ENCODE assay signal across 9 mouse cellular contexts in genomic region chr9:43252790-43253189, GRCm38 (mm10). TPM values are rescaled to one million over a fixed set of nuclear protein-coding genes. Genes with fewer than 3 reads are reported as not detected.
DNase-seq lines count a peak whose midpoint lies in the region; ATAC-seq and TF ChIP-seq lines count a peak whose summit lies in the region.
"Had no signal": no experiment of that assay in that cellular context is flagged by ENCODE, and none has a peak within 500 bp of the region (broad histone marks: within the 10 kb centered on the region; RNA-seq: fewer than 3 reads in every experiment).

No protein-coding gene starts in this region.

- H3K4me1 ChIP-seq in forebrain, embryonic 12.5 days: peaks cover 13% of the 10 kb centered on the region
- peaks cover 10% of the 10 kb centered on the region for H3K4me1 ChIP-seq in forebrain, embryonic 13.5 days
- peaks cover 12% of the 10 kb centered on the region for H3K4me1 ChIP-seq in liver, postnatal 0 days (ENCODE audit: insufficient read depth)
- H3K4me1 ChIP-seq in hindbrain, embryonic 13.5 days (replicated peaks): peaks cover 8% of the 10 kb centered on the region
- peaks cover 22% of the 10 kb centered on the region for H3K4me1 ChIP-seq in small intestine, adult 2 months (ENCODE audit: control insufficient read depth, insufficient read depth, insufficient read length, low read length)

- no peak for ATAC-seq in forebrain, embryonic 12.5 days (ENCODE audit: low FRiP score)
- ATAC-seq in forebrain, embryonic 13.5 days: no peak
- no peak for ATAC-seq in liver, postnatal 0 days
- no peak for ATAC-seq in hindbrain, embryonic 13.5 days (ENCODE audit: low FRiP score)

- no peak for TF ChIP-seq POLR2A in small intestine, adult 2 months (IDR thresholded peaks at IDR 0.05; ENCODE audit: low read depth, low read length)

- H3K36me3 ChIP-seq in forebrain, embryonic 12.5 days (replicated peaks): no peaks in the 10 kb centered on the region
- no peaks in the 10 kb centered on the region for H3K36me3 ChIP-seq in forebrain, embryonic 13.5 days (ENCODE audit: poor library complexity, severe bottlenecking)
- H3K36me3 ChIP-seq in liver, postnatal 0 days (replicated peaks; ENCODE audit: insufficient read depth, low read length): no peaks in the 10 kb centered on the region
- H3K36me3 ChIP-seq in hindbrain, embryonic 13.5 days: no peaks in the 10 kb centered on the region
- H3K36me3 ChIP-seq in small intestine, adult 2 months (ENCODE audit: control insufficient read depth, insufficient read depth, low read length): no peaks in the 10 kb centered on the region

- no peak for TF ChIP-seq EP300 in liver, postnatal 0 days (IDR thresholded peaks at IDR 0.05; ENCODE audit: low read depth)

- 0 out of 2 replicates have a peak, but pooled peaks cover 3% of the 10 kb centered on the region for H3K27me3 ChIP-seq in forebrain, embryonic 12.5 days
- H3K27me3 ChIP-seq in forebrain, embryonic 13.5 days: no peaks in the 10 kb centered on the region
- no peaks in the 10 kb centered on the region for H3K27me3 ChIP-seq in liver, postnatal 0 days (ENCODE audit: insufficient read depth, low read length)
- 0 out of 2 replicates have a peak, but pooled peaks cover 6% of the 10 kb centered on the region for H3K27me3 ChIP-seq in hindbrain, embryonic 13.5 days
- no peaks in the 10 kb centered on the region for H3K27me3 ChIP-seq in small intestine, adult 2 months (ENCODE audit: control insufficient read depth, insufficient read depth, low read length)

- H3K27ac ChIP-seq in forebrain, embryonic 12.5 days: peak overlapping the region; percentile 21; the same call in 1 of the 2 replicates
- no peak overlapping the region for H3K27ac ChIP-seq in forebrain, embryonic 13.5 days
- no peak overlapping the region for H3K27ac ChIP-seq in liver, postnatal 0 days (ENCODE audit: low read depth)
- peak overlapping the region; percentile 26; the same call in 1 of the 2 replicates for H3K27ac ChIP-seq in hindbrain, embryonic 13.5 days
- peak overlapping the region; percentile 31; the same call in 1 of the 2 replicates for H3K27ac ChIP-seq in small intestine, adult 2 months (ENCODE audit: insufficient read depth, low read depth, low read length)
- H3K27ac ChIP-seq: liver, embryonic 14.5 days had no signal

- peak; percentile 33 for DNase-seq in liver
- DNase-seq in liver, postnatal 0 days: no peak
- no peak for DNase-seq in ovary, postnatal 36 days (ENCODE audit: low spot score)
- no peak for DNase-seq in thymus, postnatal 25 days

- WGBS in forebrain, embryonic 12.5 days: 48% methylated on average over 3 of the region's 3 CpGs
- WGBS in forebrain, embryonic 13.5 days: 59% methylated on average over 3 of the region's 3 CpGs
- 80% methylated on average over 3 of the region's 3 CpGs for WGBS in liver, postnatal 0 days (ENCODE audit: insufficient replicate concordance)
- WGBS in hindbrain, embryonic 13.5 days: 52% methylated on average over 3 of the region's 3 CpGs
- WGBS in small intestine, adult 2 months: 86% methylated on average over 3 of the region's 3 CpGs

- no peak overlapping the region for H3K9ac ChIP-seq in forebrain, embryonic 12.5 days
- H3K9ac ChIP-seq in forebrain, embryonic 13.5 days: no peak overlapping the region
- no peak overlapping the region for H3K9ac ChIP-seq in liver, postnatal 0 days (replicated peaks)
- H3K9ac ChIP-seq in hindbrain, embryonic 13.5 days: no peak overlapping the region
- H3K9ac ChIP-seq: liver, embryonic 14.5 days had no signal

- H3K9me3 ChIP-seq in forebrain, embryonic 12.5 days: no peaks in the 10 kb centered on the region
- H3K9me3 ChIP-seq in forebrain, embryonic 13.5 days (replicated peaks): no peaks in the 10 kb centered on the region
- H3K9me3 ChIP-seq in liver, postnatal 0 days (ENCODE audit: low read length): no peaks in the 10 kb centered on the region
- H3K9me3 ChIP-seq in hindbrain, embryonic 13.5 days: no peaks in the 10 kb centered on the region

- no peak overlapping the region for H3K4me3 ChIP-seq in forebrain, embryonic 12.5 days (replicated peaks)
- H3K4me3 ChIP-seq in forebrain, embryonic 13.5 days: no peak overlapping the region
- H3K4me3 ChIP-seq in liver, postnatal 0 days (ENCODE audit: low read depth, low read length): no peak overlapping the region
- H3K4me3 ChIP-seq in hindbrain, embryonic 13.5 days: no peak overlapping the region
- H3K4me3 ChIP-seq in small intestine, adult 2 months (ENCODE audit: low read depth, low read length): no peak overlapping the region

- H3K4me2 ChIP-seq in forebrain, embryonic 12.5 days: no peak overlapping the region
- H3K4me2 ChIP-seq in forebrain, embryonic 13.5 days: no peak overlapping the region
- H3K4me2 ChIP-seq in liver, postnatal 0 days (ENCODE audit: low read depth, low read length): no peak overlapping the region
- H3K4me2 ChIP-seq in hindbrain, embryonic 13.5 days: no peak overlapping the region

- no peak for TF ChIP-seq CTCF in liver, postnatal 0 days (IDR thresholded peaks at IDR 0.05; ENCODE audit: low read depth)
- TF ChIP-seq CTCF in small intestine, adult 2 months (IDR thresholded peaks at IDR 0.05; ENCODE audit: extremely low read depth, insufficient read length, insufficient replicate concordance, low read depth, low read length): no peak

RNA-seq across cellular contexts. Expression of gene Oaf, which starts 13.1 kb away (rescaled TPM):
- 21.9 and 25.6 TPM in 2 replicates for polyA plus RNA-seq in forebrain, embryonic 12.5 days (2016; fragmentation: Nextera tagmentation; extraction: Ambion mirVana)
- 7.6 and 9.1 TPM in 2 replicates for polyA plus RNA-seq in forebrain, embryonic 13.5 days (2015; fragmentation: Nextera tagmentation; extraction: Ambion mirVana)
- polyA plus RNA-seq in liver, postnatal 0 days (2015; fragmentation: Nextera tagmentation; extraction: Ambion mirVana): 59.3 and 70.0 TPM in 2 replicates
- polyA plus RNA-seq in hindbrain, embryonic 13.5 days (2015; fragmentation: Nextera tagmentation; extraction: Ambion mirVana): 11.3 and 12.6 TPM in 2 replicates
- polyA plus RNA-seq in small intestine, adult 2 months (2012; rRNA removed): 21.4 and 35.7 TPM in 2 replicates

RNA-seq across cellular contexts. Expression of gene Pou2f3, which starts 42.6 kb away (rescaled TPM):
- not detected in 2 replicates for polyA plus RNA-seq in forebrain, embryonic 12.5 days (2016; fragmentation: Nextera tagmentation; extraction: Ambion mirVana)
- not detected in 2 replicates for polyA plus RNA-seq in forebrain, embryonic 13.5 days (2015; fragmentation: Nextera tagmentation; extraction: Ambion mirVana)
- polyA plus RNA-seq in liver, postnatal 0 days (2015; fragmentation: Nextera tagmentation; extraction: Ambion mirVana): 0.05 TPM in 1 of 2 replicates, not detected in the other
- polyA plus RNA-seq in hindbrain, embryonic 13.5 days (2015; fragmentation: Nextera tagmentation; extraction: Ambion mirVana): 0.12 TPM in 1 of 2 replicates, not detected in the other
- 0.55 and 1.2 TPM in 2 replicates for polyA plus RNA-seq in small intestine, adult 2 months (2012; rRNA removed)
- polyA plus RNA-seq: liver, embryonic 14.5 days had no signal

RNA-seq across cellular contexts. Expression of gene Trim29, which starts 57.9 kb away (rescaled TPM):
- 0.65 and 0.67 TPM in 2 replicates for polyA plus RNA-seq in forebrain, embryonic 12.5 days (2016; fragmentation: Nextera tagmentation; extraction: Ambion mirVana)
- 0.13 TPM in 1 of 2 replicates, not detected in the other for polyA plus RNA-seq in forebrain, embryonic 13.5 days (2015; fragmentation: Nextera tagmentation; extraction: Ambion mirVana)
- polyA plus RNA-seq in liver, postnatal 0 days (2015; fragmentation: Nextera tagmentation; extraction: Ambion mirVana): 0.04 TPM in 1 of 2 replicates, not detected in the other
- polyA plus RNA-seq in hindbrain, embryonic 13.5 days (2015; fragmentation: Nextera tagmentation; extraction: Ambion mirVana): not detected in 2 replicates
- 0.11 and 0.79 TPM in 2 replicates for polyA plus RNA-seq in small intestine, adult 2 months (2012; rRNA removed)

Comparison
In these comparisons a context has a peak if more than half of its experiments do, and no peak if none do; other contexts are left out.
1. H3K27ac ChIP-seq: peak in forebrain, embryonic 12.5 days (single experiment), hindbrain, embryonic 13.5 days (single experiment) and small intestine, adult 2 months (single experiment); none in forebrain, embryonic 13.5 days (single experiment) and liver, postnatal 0 days (single experiment).